Mouse (Mus musculus): ENCODE measurements around the gene Tarsl2. TPM values are rescaled to one million over a fixed set of nuclear protein-coding genes. Genes with fewer than 3 reads are reported as not detected.

The Tarsl2 gene
- polyA plus RNA-seq, 1 experiment: 8.7 TPM

DNA sequence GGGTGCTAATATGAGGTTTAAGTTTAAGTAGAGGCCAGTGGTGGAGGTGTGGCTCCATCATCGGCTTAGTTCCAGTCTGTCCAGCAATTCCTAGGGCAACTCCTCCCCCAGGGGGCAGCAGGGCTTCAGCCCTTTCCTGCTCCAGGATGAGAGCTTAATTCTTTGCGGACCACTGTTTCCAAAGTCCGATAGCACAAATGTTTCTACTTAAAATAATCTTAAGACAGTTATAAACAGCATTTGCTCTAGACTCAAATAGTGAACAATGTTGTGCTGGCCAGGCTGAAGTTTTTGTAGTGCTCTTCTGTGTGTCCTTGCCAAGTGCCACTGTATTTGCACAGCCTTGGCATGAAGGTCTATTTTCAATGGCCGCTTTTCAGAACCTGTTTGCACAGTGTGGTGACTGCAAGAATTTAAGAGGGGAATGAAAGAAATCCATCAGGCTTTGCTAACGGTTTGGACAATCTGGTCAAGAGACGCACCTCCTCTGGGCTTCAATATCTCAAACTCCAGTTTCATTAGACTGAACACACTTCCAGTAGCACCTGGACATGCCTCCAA is 757 bp upstream of the Tarsl2 start:
- H3K27ac ChIP-seq (ENCODE audit: insufficient read depth, low read length): no peak overlapping the region
- H3K4me3 ChIP-seq (ENCODE audit: insufficient read depth, low read length): peak overlapping the region; percentile 11; the same call in 1 of the 2 replicates
- H3K4me1 ChIP-seq (ENCODE audit: control insufficient read depth, insufficient read depth, low read length): no peaks in the 10 kb centered on the region
- TF ChIP-seq POLR2A (IDR thresholded peaks at IDR 0.05; ENCODE audit: low read depth, low read length) (no peak), CTCF (IDR thresholded peaks at IDR 0.05; ENCODE audit: borderline replicate concordance, insufficient read depth, low read length) (no peak)

DNA sequence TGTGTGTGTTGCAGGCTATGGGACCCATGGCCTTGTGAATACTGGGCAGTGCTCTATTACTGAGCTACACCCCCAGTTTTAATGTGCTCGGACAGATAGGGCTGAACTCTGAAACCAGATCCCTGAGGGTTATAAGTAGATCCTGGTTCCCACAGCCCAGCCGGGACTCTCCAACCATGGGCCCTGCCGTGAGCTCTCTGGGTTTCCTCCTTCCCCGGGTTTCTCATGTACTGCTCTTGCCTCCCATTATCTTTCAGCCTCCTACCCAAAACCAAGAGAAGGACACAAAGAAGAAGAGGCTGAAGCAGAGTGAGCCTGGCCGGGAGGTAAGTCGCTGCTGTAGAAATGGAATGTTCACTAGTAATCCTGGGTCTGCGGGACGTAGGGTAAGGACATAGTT is 1.3 kb downstream of the Tarsl2 start:
- no peak for TF ChIP-seq POLR2A (IDR thresholded peaks at IDR 0.05; ENCODE audit: low read depth, low read length)
- no peak for TF ChIP-seq CTCF (IDR thresholded peaks at IDR 0.05; ENCODE audit: borderline replicate concordance, insufficient read depth, low read length)
- H3K4me3 ChIP-seq (ENCODE audit: insufficient read depth, low read length): no peak overlapping the region
- H3K27ac ChIP-seq (ENCODE audit: insufficient read depth, low read length): no peak overlapping the region
- no peaks in the 10 kb centered on the region for H3K4me1 ChIP-seq (ENCODE audit: control insufficient read depth, insufficient read depth, low read length)

DNA sequence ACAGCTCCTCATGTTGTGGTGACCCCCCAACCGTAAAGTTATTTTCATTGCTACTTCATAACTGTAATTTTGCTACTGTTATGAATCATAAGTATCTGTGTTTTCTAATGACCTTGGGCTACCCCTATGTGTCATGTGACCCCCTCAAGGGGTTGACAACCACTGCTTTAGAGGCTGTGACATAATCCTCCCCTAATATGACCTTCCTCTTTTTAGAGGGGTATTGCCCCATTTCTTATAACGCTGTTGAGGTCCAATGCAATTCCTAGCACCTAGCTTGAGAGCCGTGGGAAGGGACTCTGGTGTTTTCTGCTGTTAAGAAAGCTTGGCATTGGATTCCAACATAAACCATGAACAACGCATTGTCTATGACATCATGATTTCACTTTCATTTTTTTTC is 6.0 kb downstream of the Tarsl2 start:
- Histone ChIP-seq H3K4me1 (ENCODE audit: control insufficient read depth, insufficient read depth, low read length) (no peaks in the 10 kb centered on the region), H3K4me3 (ENCODE audit: insufficient read depth, low read length) (no peak overlapping the region), H3K27ac (ENCODE audit: insufficient read depth, low read length) (no peak overlapping the region)
- TF ChIP-seq POLR2A (IDR thresholded peaks at IDR 0.05; ENCODE audit: low read depth, low read length) (no peak), CTCF (IDR thresholded peaks at IDR 0.05; ENCODE audit: borderline replicate concordance, insufficient read depth, low read length) (no peak)

DNA sequence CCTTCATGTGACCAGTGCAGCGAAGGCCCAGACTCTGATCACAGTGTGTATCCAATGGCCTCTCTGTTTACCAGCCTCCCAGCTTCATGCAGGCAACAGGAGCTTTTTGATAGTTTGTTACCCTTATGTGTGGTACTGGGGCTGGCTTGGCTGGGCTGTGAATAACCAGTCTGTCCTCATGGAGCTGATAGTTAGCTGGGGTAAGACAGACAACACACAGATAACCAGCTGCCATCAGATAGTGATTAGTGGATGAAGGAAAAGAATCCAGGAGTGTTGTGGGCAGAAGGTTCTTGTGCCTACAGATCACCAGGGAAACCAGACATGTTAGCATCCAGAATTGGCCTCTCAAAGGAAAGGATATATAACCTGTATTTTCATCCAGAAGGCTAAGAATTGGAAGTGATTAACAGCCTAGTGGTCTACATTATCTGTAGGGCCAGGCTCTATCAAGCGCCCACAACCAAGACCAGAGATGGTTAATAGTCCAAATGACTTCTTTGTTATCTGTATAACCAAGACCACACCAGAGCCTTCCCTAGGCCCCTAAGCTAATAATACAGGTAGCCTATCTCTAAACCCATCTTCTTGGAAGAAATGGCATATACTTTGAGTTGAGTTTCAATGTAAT is 12.9 kb downstream of the Tarsl2 start:
- H3K4me3 ChIP-seq (ENCODE audit: insufficient read depth, low read length): no peak overlapping the region
- TF ChIP-seq POLR2A (IDR thresholded peaks at IDR 0.05; ENCODE audit: low read depth, low read length) (no peak), CTCF (IDR thresholded peaks at IDR 0.05; ENCODE audit: borderline replicate concordance, insufficient read depth, low read length) (no peak)
- H3K27ac ChIP-seq (ENCODE audit: insufficient read depth, low read length): no peak overlapping the region
- no peaks in the 10 kb centered on the region for H3K4me1 ChIP-seq (ENCODE audit: control insufficient read depth, insufficient read depth, low read length)

DNA sequence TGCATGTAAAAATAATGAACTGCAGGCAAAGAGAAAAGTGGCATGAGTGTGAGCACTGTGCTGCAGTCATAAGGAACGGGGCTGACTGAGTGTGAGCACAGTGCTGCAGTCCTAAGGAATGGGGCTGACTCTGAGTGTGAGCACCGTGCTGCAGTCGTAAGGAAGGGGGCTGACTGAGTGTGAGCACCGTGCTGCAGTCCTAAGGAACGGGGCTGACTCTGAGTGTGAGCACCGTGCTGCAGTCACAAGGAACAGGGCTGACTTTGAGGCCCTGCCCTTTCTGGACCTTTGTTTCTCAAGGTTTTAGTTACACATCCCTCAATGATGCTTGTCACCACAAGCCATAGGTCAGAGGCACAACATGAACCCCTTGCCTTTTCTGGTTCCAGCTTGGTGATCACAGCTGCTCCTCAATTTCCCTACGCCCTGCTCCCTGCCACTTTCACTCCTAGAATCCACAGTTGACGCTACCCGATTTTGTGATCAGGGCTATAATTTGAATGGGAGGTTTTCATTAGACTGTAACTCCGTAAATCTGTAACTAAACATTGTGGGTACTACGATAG is 18.6 kb downstream of the Tarsl2 start:
- Histone ChIP-seq H3K27ac (ENCODE audit: insufficient read depth, low read length) (no peak overlapping the region), H3K4me3 (ENCODE audit: insufficient read depth, low read length) (no peak overlapping the region), H3K4me1 (ENCODE audit: control insufficient read depth, insufficient read depth, low read length) (no peaks in the 10 kb centered on the region)
- TF ChIP-seq CTCF (IDR thresholded peaks at IDR 0.05; ENCODE audit: borderline replicate concordance, insufficient read depth, low read length) (no peak), POLR2A (IDR thresholded peaks at IDR 0.05; ENCODE audit: low read depth, low read length) (no peak)

DNA sequence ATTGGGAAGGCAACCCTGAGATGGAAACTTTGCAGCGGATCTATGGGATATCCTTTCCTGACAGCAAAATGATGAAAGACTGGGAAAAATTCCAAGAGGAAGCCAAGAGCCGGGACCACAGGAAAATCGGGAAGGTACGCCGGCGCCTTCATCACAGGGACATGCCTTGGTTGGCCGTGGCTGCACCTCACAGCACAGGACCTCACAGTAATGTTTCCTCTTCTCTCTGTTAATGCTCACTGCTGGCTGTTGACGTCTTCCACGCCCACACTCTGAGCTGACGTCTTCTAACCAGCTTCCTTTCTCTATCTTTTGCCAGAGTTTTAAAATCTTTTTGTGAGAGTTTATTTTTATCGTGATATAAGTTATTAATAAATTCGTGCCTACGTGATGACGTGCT is 19.2 kb downstream of the Tarsl2 start:
- TF ChIP-seq POLR2A (IDR thresholded peaks at IDR 0.05; ENCODE audit: low read depth, low read length) (no peak), CTCF (IDR thresholded peaks at IDR 0.05; ENCODE audit: borderline replicate concordance, insufficient read depth, low read length) (no peak)
- no peak overlapping the region for H3K27ac ChIP-seq (ENCODE audit: insufficient read depth, low read length)
- no peak overlapping the region for H3K4me3 ChIP-seq (ENCODE audit: insufficient read depth, low read length)
- no peaks in the 10 kb centered on the region for H3K4me1 ChIP-seq (ENCODE audit: control insufficient read depth, insufficient read depth, low read length)

DNA sequence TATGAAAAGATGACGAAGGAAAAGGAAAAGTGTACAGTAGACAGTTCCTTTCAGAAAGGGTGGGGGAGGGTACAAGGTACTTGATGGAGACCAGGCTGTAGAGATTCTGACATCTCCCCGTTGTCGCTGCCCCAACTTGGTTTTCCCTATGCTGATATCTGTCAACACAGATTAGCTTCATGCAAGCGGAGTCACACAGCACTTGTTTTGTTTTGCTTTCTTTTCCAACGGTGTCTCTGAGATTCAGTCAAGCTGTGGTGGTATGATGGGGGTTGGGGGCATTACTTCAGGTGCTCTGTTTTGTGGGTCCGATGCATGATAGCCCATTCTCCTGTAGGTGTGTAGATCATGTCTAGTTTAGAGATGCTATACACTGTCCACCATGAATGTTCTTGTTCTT is 22.8 kb downstream of the Tarsl2 start:
- TF ChIP-seq POLR2A (IDR thresholded peaks at IDR 0.05; ENCODE audit: low read depth, low read length): no peak
- no peak for TF ChIP-seq CTCF (IDR thresholded peaks at IDR 0.05; ENCODE audit: borderline replicate concordance, insufficient read depth, low read length)

DNA sequence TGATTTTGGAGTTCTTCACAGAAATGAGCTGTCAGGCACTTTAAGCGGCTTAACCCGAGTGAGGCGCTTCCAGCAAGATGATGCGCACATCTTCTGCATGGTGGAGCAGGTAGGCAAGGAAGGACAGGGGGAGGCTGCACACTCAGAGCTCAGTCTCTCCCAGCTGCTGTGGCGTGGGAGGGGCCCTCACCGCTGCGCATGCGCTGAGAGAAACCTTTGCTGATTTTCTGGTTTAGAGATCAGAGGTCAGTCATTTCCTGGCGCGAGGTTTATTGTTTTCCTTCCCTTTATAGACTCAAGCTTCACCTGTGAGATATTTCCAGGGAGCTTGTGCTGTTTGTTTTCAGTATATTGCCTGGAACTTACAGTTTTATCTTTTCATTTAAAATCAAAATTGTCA is 33.4 kb downstream of the Tarsl2 start:
- H3K4me1 ChIP-seq (ENCODE audit: control insufficient read depth, insufficient read depth, low read length): no peaks in the 10 kb centered on the region

More for the DNA sequence above, 22.8 kb downstream of the Tarsl2 start:
- Histone ChIP-seq H3K27ac (ENCODE audit: insufficient read depth, low read length) (no peak overlapping the region), H3K4me3 (ENCODE audit: insufficient read depth, low read length) (no peak overlapping the region), H3K4me1 (ENCODE audit: control insufficient read depth, insufficient read depth, low read length) (no peaks in the 10 kb centered on the region)

DNA sequence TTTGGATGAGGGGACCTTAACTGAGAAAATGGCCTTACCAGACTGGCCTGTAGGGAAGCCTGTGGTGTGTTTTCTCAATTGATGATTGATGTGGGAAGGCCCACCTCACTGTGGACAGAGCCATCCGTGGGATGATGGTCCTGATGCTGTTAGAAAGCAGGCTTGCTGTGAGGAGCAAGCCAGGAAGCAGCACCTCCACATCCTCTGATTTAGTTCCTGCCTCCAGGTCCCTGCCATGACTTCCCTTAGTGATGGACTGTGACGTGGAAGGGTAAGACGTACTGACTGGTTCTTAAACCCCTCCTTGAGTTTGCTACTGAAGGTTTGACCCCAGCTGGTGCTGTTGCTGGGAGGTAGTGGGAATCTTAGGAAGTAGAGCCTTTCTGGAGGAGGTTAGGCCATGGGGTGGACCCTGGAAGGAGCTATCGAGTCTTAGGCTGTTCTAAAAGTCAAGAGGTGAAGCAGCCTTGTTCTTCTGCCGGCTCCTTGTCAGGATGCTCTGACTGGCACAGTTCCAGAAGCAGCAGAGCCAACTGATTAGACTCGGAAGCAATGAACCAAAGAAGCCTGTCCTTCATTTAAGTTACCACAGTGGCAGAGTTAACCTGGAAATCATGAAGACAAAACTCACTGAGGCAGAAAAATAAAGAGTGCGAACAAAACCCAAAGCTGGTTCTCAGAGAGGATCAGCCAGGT is 34.4 kb downstream of the Tarsl2 start:
- no peaks in the 10 kb centered on the region for H3K4me1 ChIP-seq (ENCODE audit: control insufficient read depth, insufficient read depth, low read length)
- no peak overlapping the region for H3K27ac ChIP-seq (ENCODE audit: insufficient read depth, low read length)
- no peak overlapping the region for H3K4me3 ChIP-seq (ENCODE audit: insufficient read depth, low read length)
- TF ChIP-seq CTCF (IDR thresholded peaks at IDR 0.05; ENCODE audit: borderline replicate concordance, insufficient read depth, low read length) (no peak), POLR2A (IDR thresholded peaks at IDR 0.05; ENCODE audit: low read depth, low read length) (no peak)

More for the DNA sequence above, 33.4 kb downstream of the Tarsl2 start:
- TF ChIP-seq CTCF (IDR thresholded peaks at IDR 0.05; ENCODE audit: borderline replicate concordance, insufficient read depth, low read length) (no peak), POLR2A (IDR thresholded peaks at IDR 0.05; ENCODE audit: low read depth, low read length) (no peak)
- no peak overlapping the region for H3K4me3 ChIP-seq (ENCODE audit: insufficient read depth, low read length)
- H3K27ac ChIP-seq (ENCODE audit: insufficient read depth, low read length): no peak overlapping the region

DNA sequence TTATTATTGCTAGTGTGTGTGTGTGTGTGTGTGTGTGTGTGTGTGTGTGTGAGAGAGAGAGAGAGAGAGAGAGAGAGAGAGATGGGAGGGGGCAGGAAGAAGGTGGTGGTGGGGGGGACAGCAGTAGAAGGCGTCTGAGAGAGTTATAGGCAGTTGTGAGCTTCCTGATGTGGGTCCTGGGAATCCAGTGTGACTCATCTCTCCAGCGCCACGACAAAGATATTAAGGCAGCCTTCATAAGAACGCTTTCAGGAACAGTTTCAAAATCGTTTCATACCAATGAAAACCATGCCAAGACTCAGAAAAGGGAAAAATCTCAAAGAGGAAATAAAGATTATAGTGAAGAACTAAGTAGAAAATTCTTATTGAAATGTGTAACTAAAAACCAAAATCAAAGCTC is 36.5 kb downstream of the Tarsl2 start:
- no peak for TF ChIP-seq POLR2A (IDR thresholded peaks at IDR 0.05; ENCODE audit: low read depth, low read length)
- no peak for TF ChIP-seq CTCF (IDR thresholded peaks at IDR 0.05; ENCODE audit: borderline replicate concordance, insufficient read depth, low read length)
- Histone ChIP-seq H3K4me3 (ENCODE audit: insufficient read depth, low read length) (no peak overlapping the region), H3K4me1 (ENCODE audit: control insufficient read depth, insufficient read depth, low read length) (no peaks in the 10 kb centered on the region), H3K27ac (ENCODE audit: insufficient read depth, low read length) (no peak overlapping the region)

Measured in embryonic fibroblast, embryonic 13.5 days (primary cell).